Mouse (Mus musculus): Measurements from ENCODE around the gene Gm45808. TPM values are rescaled to one million over a fixed set of nuclear protein-coding genes. Genes with fewer than 3 reads are reported as not detected.
"Not testable (repeated sequence)": the region's sequence is repeated elsewhere in the genome, so short reads cannot be mapped to it uniquely, and the experiment has no call there.

Gene Gm45808
- polyA plus RNA-seq, 1 experiment = 1.1 TPM

DNA sequence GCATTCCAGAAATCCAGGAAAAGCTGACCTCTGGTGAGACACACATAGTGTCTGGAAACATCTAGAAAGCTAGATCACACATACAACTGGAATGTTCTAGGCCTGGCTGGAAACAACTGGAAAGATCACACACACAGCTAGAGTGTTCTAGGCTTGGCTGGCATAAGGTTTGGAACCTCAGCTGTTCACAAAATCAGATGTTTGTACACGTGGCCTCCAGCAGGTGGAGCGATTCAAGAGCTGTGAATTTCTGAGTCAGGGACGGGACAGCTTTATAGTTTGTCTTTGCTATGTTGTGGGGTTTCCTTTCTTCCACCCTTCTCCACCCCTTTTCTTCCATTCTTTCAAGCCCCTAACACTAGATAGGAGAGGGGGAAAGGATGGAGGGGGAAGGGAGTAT, 9.6 kb downstream of the Gm45808 start:
- Histone ChIP-seq H3K27ac (ENCODE audit: insufficient read depth, low read depth, low read length) (no peak overlapping the region), H3K4me1 (ENCODE audit: control insufficient read depth, insufficient read depth, low read length) (no peaks in the 10 kb centered on the region), H3K4me3 (ENCODE audit: insufficient read depth, low read length) (no peak overlapping the region)

DNA sequence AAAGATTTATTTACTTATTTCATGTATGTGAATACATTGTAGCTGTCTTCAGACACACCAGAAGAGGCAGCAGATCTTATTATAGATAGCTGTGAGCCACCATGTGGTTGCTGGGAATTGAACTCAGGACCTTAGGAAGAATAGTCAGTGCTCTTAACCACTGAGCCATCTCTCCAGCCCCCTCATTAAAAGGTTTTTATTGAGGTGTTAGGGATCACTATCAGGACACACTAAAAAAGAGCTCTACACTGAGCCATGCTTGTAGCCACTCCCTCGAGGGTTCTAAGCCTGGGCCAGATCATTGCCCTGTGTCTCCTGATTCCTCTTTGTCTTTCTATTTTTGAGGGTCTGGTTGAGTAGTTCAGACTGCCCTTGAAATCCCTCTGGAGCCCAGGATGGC, 10.2 kb downstream of the Gm45808 start:
- Histone ChIP-seq H3K4me1 (ENCODE audit: control insufficient read depth, insufficient read depth, low read length) (no peaks in the 10 kb centered on the region), H3K27ac (ENCODE audit: insufficient read depth, low read depth, low read length) (no peak overlapping the region), H3K4me3 (ENCODE audit: insufficient read depth, low read length) (no peak overlapping the region)
- TF ChIP-seq CTCF (IDR thresholded peaks at IDR 0.05; ENCODE audit: low read depth, low read length) (no peak), POLR2A (IDR thresholded peaks at IDR 0.05; ENCODE audit: borderline replicate concordance, low read depth, low read length) (no peak)

More for the DNA sequence above, 9.6 kb downstream of the Gm45808 start:
- TF ChIP-seq POLR2A (IDR thresholded peaks at IDR 0.05; ENCODE audit: borderline replicate concordance, low read depth, low read length) (no peak), CTCF (IDR thresholded peaks at IDR 0.05; ENCODE audit: low read depth, low read length) (no peak)

DNA sequence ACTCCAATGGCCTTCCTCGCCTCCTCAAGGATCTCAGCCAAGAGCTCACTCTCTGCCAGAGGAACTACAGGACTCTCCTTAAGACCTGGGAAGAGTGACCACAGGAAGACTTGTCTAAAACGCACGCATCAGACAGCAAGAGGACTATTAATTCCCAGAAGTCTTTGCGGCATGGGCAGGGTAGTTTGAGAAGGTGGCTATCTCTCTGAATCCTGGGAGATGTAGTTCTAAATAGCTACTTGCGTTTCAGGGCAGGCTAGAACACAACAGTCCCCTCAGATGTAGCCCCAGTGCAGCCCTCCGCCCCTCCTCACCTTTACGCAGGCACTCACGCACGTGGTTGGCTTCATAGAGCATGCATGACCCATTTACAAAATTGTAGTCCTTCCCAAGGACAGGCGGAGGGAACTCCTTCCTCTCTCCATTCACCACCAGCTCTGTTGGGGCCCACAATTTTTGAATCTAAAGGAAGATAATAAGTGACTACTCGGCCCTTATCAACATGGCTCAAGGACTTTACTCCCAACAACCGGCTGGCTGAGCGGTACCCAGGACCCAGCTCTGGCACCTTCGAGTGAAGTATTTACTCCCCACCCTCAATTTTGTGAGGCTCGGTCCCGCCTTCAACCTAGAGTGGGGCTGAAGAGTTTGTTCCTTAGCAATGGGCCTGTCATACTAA, 11.2 kb downstream of the Gm45808 start:
- Histone ChIP-seq H3K27ac (ENCODE audit: insufficient read depth, low read depth, low read length) (no peak overlapping the region), H3K4me3 (ENCODE audit: insufficient read depth, low read length) (no peak overlapping the region), H3K4me1 (ENCODE audit: control insufficient read depth, insufficient read depth, low read length) (no peaks in the 10 kb centered on the region)
- TF ChIP-seq CTCF (IDR thresholded peaks at IDR 0.05; ENCODE audit: low read depth, low read length) (no peak), POLR2A (IDR thresholded peaks at IDR 0.05; ENCODE audit: borderline replicate concordance, low read depth, low read length) (no peak)

DNA sequence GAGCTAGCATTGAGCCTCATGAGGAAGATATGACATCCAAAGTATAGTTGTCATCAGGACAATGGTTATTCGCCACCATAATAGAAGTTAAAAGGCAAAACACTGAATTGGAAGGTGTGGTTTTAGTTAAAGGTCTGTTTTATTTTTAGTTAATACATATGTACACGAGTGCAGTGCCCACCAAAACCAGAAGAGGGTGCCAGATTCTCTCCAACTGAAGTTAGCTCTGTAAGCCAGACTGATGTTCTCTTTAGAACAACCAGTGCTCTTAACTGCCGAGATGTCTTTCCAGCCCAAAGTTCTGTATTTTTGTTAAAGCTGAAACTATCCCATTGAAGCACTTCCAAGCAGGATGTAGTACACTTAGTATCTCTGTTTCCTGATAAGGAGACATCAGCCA, 15.7 kb downstream of the Gm45808 start:
- Histone ChIP-seq H3K27ac (ENCODE audit: insufficient read depth, low read depth, low read length) (no peak overlapping the region), H3K4me3 (ENCODE audit: insufficient read depth, low read length) (no peak overlapping the region), H3K4me1 (ENCODE audit: control insufficient read depth, insufficient read depth, low read length) (peaks cover 4% of the 10 kb centered on the region)
- TF ChIP-seq POLR2A (IDR thresholded peaks at IDR 0.05; ENCODE audit: borderline replicate concordance, low read depth, low read length) (no peak), CTCF (IDR thresholded peaks at IDR 0.05; ENCODE audit: low read depth, low read length) (no peak)

DNA sequence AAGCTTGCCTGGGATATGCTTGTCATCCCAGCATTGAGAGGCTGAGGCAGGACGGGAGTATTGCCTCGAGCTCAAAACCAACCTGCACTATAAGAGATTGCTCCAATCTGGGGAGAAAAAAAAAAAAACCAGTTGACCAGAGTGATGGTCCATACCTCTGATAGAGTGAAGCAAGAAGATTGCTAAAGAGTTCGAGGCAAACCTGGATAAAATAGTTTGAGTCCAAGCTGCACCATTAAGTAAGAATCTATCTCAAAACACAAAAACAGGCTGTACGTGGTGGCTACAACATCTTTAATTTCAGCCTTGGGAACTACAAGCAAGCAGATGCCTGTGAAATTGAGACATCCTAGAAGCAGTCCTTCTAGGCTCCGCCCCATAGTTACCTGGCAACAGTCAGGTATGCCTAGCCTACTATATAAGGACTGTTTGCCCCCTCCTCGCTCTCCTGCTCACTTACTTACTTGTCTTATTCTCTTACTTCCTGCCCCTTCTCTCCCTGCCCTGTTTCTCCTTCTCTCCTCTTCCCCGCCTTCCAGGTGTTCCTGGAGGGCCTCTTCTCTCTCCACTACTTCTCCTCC, 19.4 kb downstream of the Gm45808 start:
- H3K4me3 ChIP-seq (ENCODE audit: insufficient read depth, low read length) = peak overlapping the region; percentile 42
- H3K27ac ChIP-seq (ENCODE audit: insufficient read depth, low read depth, low read length) = no peak overlapping the region
- peaks cover 21% of the 10 kb centered on the region for H3K4me1 ChIP-seq (ENCODE audit: control insufficient read depth, insufficient read depth, low read length)

DNA sequence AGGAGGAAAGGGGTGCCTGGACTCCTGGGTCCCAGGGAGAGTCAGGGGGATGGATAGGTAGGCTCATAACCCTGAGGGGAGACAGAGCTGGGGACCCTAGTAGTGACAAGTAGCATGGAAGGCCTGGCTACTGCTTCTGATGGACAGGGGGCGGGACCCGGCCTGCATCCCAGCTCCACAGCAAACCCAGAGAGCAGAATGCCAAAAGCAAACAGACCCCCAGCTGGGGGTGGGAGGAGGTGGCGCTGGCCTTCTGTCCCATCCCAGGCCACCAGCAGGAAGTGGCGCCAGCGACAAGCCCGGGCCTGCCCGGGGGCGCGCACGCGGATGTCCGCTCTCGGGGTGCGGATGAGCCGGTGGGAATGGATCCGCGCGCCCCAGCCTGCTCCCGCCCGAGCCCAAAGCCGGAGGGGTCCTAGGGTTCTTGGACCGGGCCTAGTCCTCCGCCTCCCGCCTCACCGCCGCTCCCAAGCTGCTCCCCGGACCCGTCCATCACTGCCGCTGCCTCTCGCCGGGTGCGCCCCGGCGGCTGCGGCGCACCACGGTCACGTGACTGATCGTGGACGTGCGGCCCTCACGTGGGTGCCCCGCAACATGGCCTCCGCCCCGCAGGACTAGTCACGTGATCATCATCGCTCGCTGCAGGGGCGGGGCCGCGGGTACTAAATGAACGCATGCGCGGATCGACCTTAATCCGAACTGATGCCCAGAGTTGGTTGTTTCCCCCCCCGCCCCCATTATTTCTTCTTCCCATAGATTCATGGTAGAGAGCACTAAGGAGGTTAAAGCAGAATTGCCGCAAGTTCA, 20.1 kb downstream of the Gm45808 start, which contains the start of gene Bax:
Bax (minus strand) TSS at position 616 of the 807 bp plus-strand sequence.
- H3K27ac ChIP-seq (ENCODE audit: insufficient read depth, low read depth, low read length) = peak within 1 kb of the TSS; percentile 78
- TF ChIP-seq POLR2A (IDR thresholded peaks at IDR 0.05; ENCODE audit: borderline replicate concordance, low read depth, low read length) (no peak), CTCF (IDR thresholded peaks at IDR 0.05; ENCODE audit: low read depth, low read length) (no peak)
- H3K4me1 ChIP-seq (ENCODE audit: control insufficient read depth, insufficient read depth, low read length) = peaks cover 27% of the 10 kb centered on the region

More for the DNA sequence above, 19.4 kb downstream of the Gm45808 start:
- TF ChIP-seq CTCF (IDR thresholded peaks at IDR 0.05; ENCODE audit: low read depth, low read length) = no peak
- TF ChIP-seq POLR2A (IDR thresholded peaks at IDR 0.05; ENCODE audit: borderline replicate concordance, low read depth, low read length) = no peak

DNA sequence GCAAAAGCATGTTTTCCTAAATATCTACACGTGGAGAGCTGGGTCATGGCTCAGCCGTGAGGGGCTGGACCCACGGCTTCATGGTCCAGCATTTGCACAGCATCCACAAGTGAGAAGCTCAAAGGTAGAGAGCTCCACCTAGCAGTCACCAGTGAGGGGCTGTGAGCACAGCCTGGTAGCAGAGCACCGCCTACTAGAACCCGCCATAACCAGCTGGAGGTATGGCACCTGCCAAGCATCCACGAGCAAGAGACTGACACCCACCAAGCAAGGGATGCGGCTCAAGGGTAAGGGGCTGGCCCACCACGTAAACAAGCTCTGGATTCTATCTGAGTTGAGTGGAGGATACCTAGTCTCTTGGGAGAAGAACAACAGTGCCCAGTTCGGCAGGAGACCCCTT, 21.1 kb downstream of the Gm45808 start:
- H3K27ac ChIP-seq (ENCODE audit: insufficient read depth, low read depth, low read length) = peak overlapping the region; percentile 78
- no peak for TF ChIP-seq CTCF (IDR thresholded peaks at IDR 0.05; ENCODE audit: low read depth, low read length)
- TF ChIP-seq POLR2A (IDR thresholded peaks at IDR 0.05; ENCODE audit: borderline replicate concordance, low read depth, low read length) = no peak
- H3K4me3 ChIP-seq (ENCODE audit: insufficient read depth, low read length) = peak overlapping the region; percentile 89
- H3K4me1 ChIP-seq (ENCODE audit: control insufficient read depth, insufficient read depth, low read length) = peaks cover 32% of the 10 kb centered on the region

More for the DNA sequence above, 20.1 kb downstream of the Gm45808 start, which contains the start of gene Bax:
- H3K4me3 ChIP-seq (ENCODE audit: insufficient read depth, low read length) = peak within 1 kb of the TSS; percentile 89

DNA sequence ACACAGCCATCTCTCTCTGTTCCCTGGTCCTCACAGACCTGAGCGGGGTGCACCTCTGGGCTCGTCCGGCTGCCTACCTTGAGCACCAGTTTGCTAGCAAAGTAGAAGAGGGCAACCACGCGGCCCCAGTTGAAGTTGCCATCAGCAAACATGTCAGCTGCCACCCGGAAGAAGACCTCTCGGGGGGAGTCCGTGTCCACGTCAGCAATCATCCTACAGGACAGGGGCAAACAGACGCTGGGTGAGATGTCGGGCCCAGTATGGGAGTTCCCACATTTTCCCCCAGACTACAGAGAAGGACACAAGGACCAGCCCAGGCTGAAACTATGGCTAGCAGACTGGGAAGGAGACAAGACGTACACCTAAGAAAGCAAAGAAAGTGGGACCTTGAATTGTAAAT, 21.5 kb downstream of the Gm45808 start:
- H3K4me3 ChIP-seq (ENCODE audit: insufficient read depth, low read length) = peak overlapping the region; percentile 89
- peak overlapping the region; percentile 78 for H3K27ac ChIP-seq (ENCODE audit: insufficient read depth, low read depth, low read length)
- no peak for TF ChIP-seq CTCF (IDR thresholded peaks at IDR 0.05; ENCODE audit: low read depth, low read length)
- TF ChIP-seq POLR2A (IDR thresholded peaks at IDR 0.05; ENCODE audit: borderline replicate concordance, low read depth, low read length) = no peak
- peaks cover 36% of the 10 kb centered on the region for H3K4me1 ChIP-seq (ENCODE audit: control insufficient read depth, insufficient read depth, low read length)

DNA sequence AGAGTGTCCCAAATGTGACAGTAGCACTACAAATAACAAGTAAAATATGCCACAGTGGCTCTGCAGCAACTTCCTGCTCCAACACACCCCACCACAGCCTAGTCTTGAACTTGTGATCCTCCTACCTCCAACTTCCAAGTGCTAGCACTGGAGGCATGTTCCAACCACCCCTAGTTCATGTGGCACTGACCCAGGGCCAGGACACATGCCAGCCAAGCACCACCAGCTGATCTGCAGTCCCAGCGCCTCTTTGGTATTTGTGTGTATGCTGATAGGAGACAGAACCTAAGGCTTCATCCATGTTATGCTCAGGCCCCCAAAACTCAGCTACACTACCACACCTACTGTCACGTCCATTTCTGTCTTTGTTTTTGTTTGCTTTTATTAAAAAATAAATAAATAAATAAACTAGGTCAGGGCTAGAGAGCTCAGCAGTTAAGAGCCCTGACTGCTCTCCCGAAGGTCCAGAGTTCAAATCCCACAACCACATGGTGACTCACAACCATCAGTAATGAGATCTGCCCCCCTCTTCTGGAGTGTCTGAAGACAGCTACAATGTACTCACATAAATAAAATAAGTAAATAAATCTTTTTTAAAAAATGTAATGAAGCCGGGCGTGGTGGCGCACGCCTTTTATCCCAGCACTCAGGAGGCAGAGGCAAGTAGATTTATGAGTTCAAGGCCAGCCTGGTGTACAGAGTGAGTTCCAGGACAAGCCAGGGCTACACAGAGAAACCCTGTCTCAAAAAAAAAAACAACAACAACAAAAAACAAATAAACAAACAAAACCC, 22.4 kb downstream of the Gm45808 start:
- H3K4me3 ChIP-seq (ENCODE audit: insufficient read depth, low read length) = peak overlapping the region; percentile 89; the same call in 1 of the 2 replicates
- peaks cover 36% of the 10 kb centered on the region for H3K4me1 ChIP-seq (ENCODE audit: control insufficient read depth, insufficient read depth, low read length)
- H3K27ac ChIP-seq (ENCODE audit: insufficient read depth, low read depth, low read length) = peak overlapping the region; percentile 22
- TF ChIP-seq POLR2A (IDR thresholded peaks at IDR 0.05; ENCODE audit: borderline replicate concordance, low read depth, low read length) = no peak
- TF ChIP-seq CTCF (IDR thresholded peaks at IDR 0.05; ENCODE audit: low read depth, low read length) = no peak

DNA sequence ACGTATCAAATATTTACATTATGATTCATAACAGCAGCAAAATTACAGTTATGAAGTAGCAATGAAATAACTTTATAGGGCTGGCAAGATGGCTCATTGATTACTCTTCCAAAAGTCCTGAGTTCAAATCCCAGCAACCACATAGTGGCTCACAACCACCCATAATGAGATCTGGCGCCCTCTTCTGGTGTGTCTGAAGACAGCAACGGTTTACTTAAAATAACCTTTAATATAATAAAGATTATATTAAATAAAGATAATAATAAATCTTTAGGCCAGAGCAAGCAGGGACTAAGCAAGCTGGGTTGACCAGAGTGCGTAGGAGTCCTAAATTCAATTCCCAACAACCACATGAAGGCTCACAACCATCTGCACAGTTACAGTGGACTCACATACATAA, 23.7 kb downstream of the Gm45808 start:
- H3K4me3 ChIP-seq (ENCODE audit: insufficient read depth, low read length); H3K27ac ChIP-seq (ENCODE audit: insufficient read depth, low read depth, low read length): not testable (repeated sequence)
- H3K4me1 ChIP-seq (ENCODE audit: control insufficient read depth, insufficient read depth, low read length) = peaks cover 36% of the 10 kb centered on the region
